Mouse (Mus musculus) intestine, embryonic 16.5 days (tissue): ENCODE results near the gene Necap1. TPM values are rescaled to one million over a fixed set of nuclear protein-coding genes. Genes with fewer than 3 reads are reported as not detected.

Experiments used
- microRNA-seq: library from miRNA; unstranded; fragments of <30 nt; microRNA quantifications from one replicate; pipeline ENCODE4, GENCODE M21; 2016
- polyA plus RNA-seq: library from polyadenylated mRNA; unstranded; fragments of >200 nt; fragmentation: Nextera tagmentation; extraction: Ambion mirVana; gene quantifications from 2 replicates; pipeline ENCODE4 v1.2.1, GENCODE M21; 2015

The Necap1 gene
- polyA plus RNA-seq, 1 experiment from 2014 or later, result 60.8 TPM

Small RNAs within 50 kb of the gene (microRNA-seq; reads per million reads assigned to microRNA genes)
- gene Mir7231, result not detected

Other genes starting within 250 kb of the Necap1 start
- gene Dppa3, start 248.1 kb upstream of the Necap1 start, polyA plus RNA-seq, result not detected in 2 replicates
- gene Nanog, start 167.0 kb upstream of the Necap1 start, polyA plus RNA-seq, result 0.06 and 0.18 TPM in 2 replicates
- 8.9 and 9.5 TPM in 2 replicates for gene Slc2a3, start 72.8 kb upstream of the Necap1 start, polyA plus RNA-seq
- gene Foxj2, start 54.6 kb upstream of the Necap1 start, polyA plus RNA-seq, result 3.3 and 3.4 TPM in 2 replicates
- gene C3ar1, start 18.3 kb upstream of the Necap1 start, polyA plus RNA-seq, result 2.1 TPM in 2 replicates
- 3.6 TPM in 2 replicates for gene Clec4a1, start 47.4 kb downstream of the Necap1 start, polyA plus RNA-seq
- 3.0 and 3.6 TPM in 2 replicates for gene Clec4a3, start 78.0 kb downstream of the Necap1 start, polyA plus RNA-seq
- gene Clec4a4, start 115.9 kb downstream of the Necap1 start, polyA plus RNA-seq, result not detected in 2 replicates
- gene Clec4b1, start 175.5 kb downstream of the Necap1 start, polyA plus RNA-seq, result not detected in 2 replicates
- 5.8 and 6.3 TPM in 2 replicates for gene Clec4a2, start 232.0 kb downstream of the Necap1 start, polyA plus RNA-seq